In genomic region chr4:154177257-154177656, GRCm38 (mm10) we compare ENCODE assay signal across 15 mouse cellular contexts. TPM values are rescaled to one million over a fixed set of nuclear protein-coding genes. Genes with fewer than 3 reads are reported as not detected.
DNase-seq lines count a peak whose midpoint lies in the region; ATAC-seq and TF ChIP-seq lines count a peak whose summit lies in the region.
"Had no signal": no experiment of that assay in that cellular context is flagged by ENCODE, and none has a peak within 500 bp of the region (broad histone marks: within the 10 kb centered on the region; RNA-seq: fewer than 3 reads in every experiment).

No protein-coding gene starts in this region.

- TF ChIP-seq EP300 in liver, postnatal 0 days (IDR thresholded peaks at IDR 0.05; ENCODE audit: low read depth), result no peak

- H3K9ac ChIP-seq in liver, postnatal 0 days (replicated peaks), result no peak overlapping the region
- H3K9ac ChIP-seq: heart, embryonic 13.5 days; neural tube, embryonic 12.5 days had no signal

- peaks cover 13% of the 10 kb centered on the region for H3K27me3 ChIP-seq in liver, postnatal 0 days (ENCODE audit: insufficient read depth, low read length)

- no peaks in the 10 kb centered on the region for H3K4me1 ChIP-seq in liver, postnatal 0 days (ENCODE audit: insufficient read depth)

- H3K36me3 ChIP-seq in liver, postnatal 0 days (replicated peaks; ENCODE audit: insufficient read depth, low read length), result no peaks in the 10 kb centered on the region
- H3K36me3 ChIP-seq: heart, embryonic 13.5 days had no signal

- no peaks in the 10 kb centered on the region for H3K9me3 ChIP-seq in liver, postnatal 0 days (ENCODE audit: low read length)
- H3K9me3 ChIP-seq: heart, embryonic 13.5 days; neural tube, embryonic 12.5 days had no signal

- peak; percentile 47 for DNase-seq in adrenal gland, postnatal 10 days
- no peak for DNase-seq in adrenal gland, adult 2 months
- DNase-seq in ovary, postnatal 14 days (ENCODE audit: low spot score), result peak; percentile 46
- no peak for DNase-seq in ovary, postnatal 10 days (ENCODE audit: low spot score)
- DNase-seq in liver, postnatal 0 days, result no peak
- peak; percentile 42 for DNase-seq in yolk sac, embryonic 10.5 days (ENCODE audit: low spot score)
- no peak for DNase-seq in frontal cortex, postnatal 14 days (ENCODE audit: low spot score in 2 of 2)
- no peak for DNase-seq in thymus, postnatal 4 days
- DNase-seq: adrenal gland, postnatal 25 days; cerebellum, adult 8-10 months; kidney, adult 8-10 months; thymus, adult 2 months had no signal

- H3K4me3 ChIP-seq in liver, postnatal 0 days (ENCODE audit: low read depth, low read length), result no peak overlapping the region
- H3K4me3 ChIP-seq: heart, embryonic 13.5 days; neural tube, embryonic 12.5 days had no signal

- ATAC-seq in liver, postnatal 0 days, result peak; percentile 54; the same call in 1 of the 2 replicates

- TF ChIP-seq CTCF in liver, postnatal 0 days (IDR thresholded peaks at IDR 0.05; ENCODE audit: low read depth), result no peak

- H3K4me2 ChIP-seq in liver, postnatal 0 days (ENCODE audit: low read depth, low read length), result no peak overlapping the region
- H3K4me2 ChIP-seq: heart, embryonic 13.5 days; neural tube, embryonic 12.5 days had no signal

- no peak overlapping the region for H3K27ac ChIP-seq in liver, postnatal 0 days (ENCODE audit: low read depth)
- H3K27ac ChIP-seq: heart, embryonic 13.5 days; neural tube, embryonic 12.5 days had no signal

- WGBS in liver, postnatal 0 days (ENCODE audit: insufficient replicate concordance), result 49% methylated on average over 8 of the region's 8 CpGs

RNA-seq across cellular contexts. Expression of gene Megf6, which starts 6.7 kb away (rescaled TPM):
- total RNA-seq in adrenal gland, postnatal 10 days (2021), result 10 to 100 TPM in 1 of 2 experiments, 1 to 10 TPM in 1; 9.5 to 10.3 TPM
- total RNA-seq in adrenal gland, adult 2 months (2021), result 1 to 10 TPM; 2.3 to 2.6 TPM
- 4.5 and 5.3 TPM in 2 replicates for polyA plus RNA-seq in adrenal gland, adult 2 months (2012; rRNA removed)
- polyA plus RNA-seq in liver, postnatal 0 days (2015; fragmentation: Nextera tagmentation; extraction: Ambion mirVana), result 0.67 and 0.89 TPM in 2 replicates

RNA-seq across cellular contexts. Expression of gene Tprgl, which starts 16.8 kb away (rescaled TPM):
- total RNA-seq in adrenal gland, postnatal 10 days (2021), result 100 to 1,000 TPM; 111 to 120 TPM
- total RNA-seq in adrenal gland, adult 2 months (2021), result 100 to 1,000 TPM; 151 to 180 TPM
- 188 and 210 TPM in 2 replicates for polyA plus RNA-seq in adrenal gland, adult 2 months (2012; rRNA removed)
- 74.4 and 83.4 TPM in 2 replicates for polyA plus RNA-seq in liver, postnatal 0 days (2015; fragmentation: Nextera tagmentation; extraction: Ambion mirVana)

RNA-seq across cellular contexts. Expression of gene Wrap73, which starts 35.1 kb away (rescaled TPM):
- 10 to 100 TPM; 15.2 to 19.1 TPM for total RNA-seq in adrenal gland, postnatal 10 days (2021)
- 10 to 100 TPM; 16.7 to 20.4 TPM for total RNA-seq in adrenal gland, adult 2 months (2021)
- polyA plus RNA-seq in adrenal gland, adult 2 months (2012; rRNA removed), result 41.0 and 41.1 TPM in 2 replicates
- 12.4 and 14.1 TPM in 2 replicates for polyA plus RNA-seq in liver, postnatal 0 days (2015; fragmentation: Nextera tagmentation; extraction: Ambion mirVana)

RNA-seq across cellular contexts. Expression of gene Trp73, which starts 37.2 kb away (rescaled TPM):
- total RNA-seq in adrenal gland, postnatal 10 days (2021), result under 1 TPM in 1 of 2 experiments, not detected in 1; 0.15 TPM
- not detected for total RNA-seq in adrenal gland, adult 2 months (2021)
- polyA plus RNA-seq in adrenal gland, adult 2 months (2012; rRNA removed), result 0.30 TPM in 1 of 2 replicates, not detected in the other
- polyA plus RNA-seq in liver, postnatal 0 days (2015; fragmentation: Nextera tagmentation; extraction: Ambion mirVana), result not detected in 2 replicates
- total RNA-seq: adrenal gland, postnatal 25 days; megakaryocyte, adult 5-6 weeks had no signal

Comparison
In these comparisons a context has a peak if more than half of its experiments do, and no peak if none do; other contexts are left out.
1. DNase-seq: peak in adrenal gland, postnatal 10 days (single experiment), ovary, postnatal 14 days (single experiment) and yolk sac, embryonic 10.5 days (single experiment); none in adrenal gland, adult 2 months (single experiment), ovary, postnatal 10 days (single experiment), liver, postnatal 0 days (single experiment), frontal cortex, postnatal 14 days (0 of 2) and thymus, postnatal 4 days (single experiment).